Mouse (Mus musculus) cerebellum, adult 2 months (tissue): ENCODE data around the gene Plpp3.

Experiments
- CTCF ChIP-seq: fragments of 200-500 bp; IDR thresholded peaks from 2 replicates; pipeline ENCODE4 v1.5.1; 2011; ENCODE audit warnings: low read depth, mild to moderate bottlenecking, control low read depth, low read length, moderate library complexity, borderline replicate concordance; ENCODE audit not compliant: insufficient read depth
- POLR2A ChIP-seq: fragments of 200-500 bp; IDR thresholded peaks from 2 replicates; pipeline ENCODE4 v1.6.1; 2011; ENCODE audit warnings: low read length, control low read depth, borderline replicate concordance; ENCODE audit not compliant: insufficient read depth

- TF ChIP-seq POLR2A (no peak), CTCF (no peak)
Measured at GRCm38 (mm10) chr4:105113468-105113867, 43.7 kb upstream of the Plpp3 start.
